Mouse (Mus musculus) brain, embryonic 14.5 days (tissue): ENCODE measurements at regions not wholly inside any gene's neighbourhood (a gene's known extent, or its start where the extent isn't known, plus 50 kb on each side); places are given as distances from the start of the nearest gene placed in this dataset.

ENCODE experiments used
- CTCF ChIP-seq: fragments of 200-500 bp; IDR thresholded peaks from 2 replicates; pipeline ENCODE4 v1.5.1; 2012; ENCODE audit warnings: inconsistent platforms, mild to moderate bottlenecking, moderate library complexity, borderline replicate concordance; ENCODE audit not compliant: insufficient read depth, insufficient read length; ENCODE audit errors: extremely low read depth
- POLR2A ChIP-seq: fragments of 200-500 bp; IDR thresholded peaks from 2 replicates; pipeline ENCODE4 v1.6.1; 2012; ENCODE audit warnings: mild to moderate bottlenecking, inconsistent platforms, borderline replicate concordance; ENCODE audit not compliant: poor library complexity, insufficient read depth, insufficient read length, severe bottlenecking; ENCODE audit errors: extremely low read depth

GRCm38 (mm10) chr12:118677989-118678388 lies 168.1 kb upstream of the Sp8 start:
- TF ChIP-seq CTCF (no peak), POLR2A (no peak)
